Mouse (Mus musculus): ENCODE results near the gene Parp14. TPM values are rescaled to one million over a fixed set of nuclear protein-coding genes. Genes with fewer than 3 reads are reported as not detected.
"Not testable (repeated sequence)": the region's sequence is repeated elsewhere in the genome, so short reads cannot be mapped to it uniquely, and the experiment has no call there.

Gene Parp14
- polyA plus RNA-seq, 1 experiment from 2014 or later: 2.5 TPM

GRCm38 (mm10) chr16:35905355-35905754 is 34.0 kb upstream of the Parp14 start:
- WGBS: 89% methylated on average over 3 of the region's 3 CpGs
- Histone ChIP-seq H3K27ac (ENCODE audit: low read length) (no peak overlapping the region), H3K27me3 (ENCODE audit: control insufficient read depth, insufficient read depth, low read length) (no peaks in the 10 kb centered on the region), H3K9ac (ENCODE audit: low read length) (no peak overlapping the region), H3K36me3 (ENCODE audit: control insufficient read depth, insufficient read depth) (no peaks in the 10 kb centered on the region), H3K4me1 (ENCODE audit: control insufficient read depth, insufficient read depth, low read length) (0 out of 2 replicates have a peak, but pooled peaks cover 4% of the 10 kb centered on the region), H3K4me2 (ENCODE audit: low read depth, low read length) (no peak overlapping the region), H3K4me3 (ENCODE audit: low read length) (no peak overlapping the region), H3K9me3 (replicated peaks; ENCODE audit: control insufficient read depth, low read length) (peaks cover 8% of the 10 kb centered on the region; the same call in 1 of the 2 replicates)
- peak; percentile 32; the same call in 1 of the 2 replicates for ATAC-seq (replicated peaks; ENCODE audit: extremely low read depth, insufficient read depth, low FRiP score)

DNA sequence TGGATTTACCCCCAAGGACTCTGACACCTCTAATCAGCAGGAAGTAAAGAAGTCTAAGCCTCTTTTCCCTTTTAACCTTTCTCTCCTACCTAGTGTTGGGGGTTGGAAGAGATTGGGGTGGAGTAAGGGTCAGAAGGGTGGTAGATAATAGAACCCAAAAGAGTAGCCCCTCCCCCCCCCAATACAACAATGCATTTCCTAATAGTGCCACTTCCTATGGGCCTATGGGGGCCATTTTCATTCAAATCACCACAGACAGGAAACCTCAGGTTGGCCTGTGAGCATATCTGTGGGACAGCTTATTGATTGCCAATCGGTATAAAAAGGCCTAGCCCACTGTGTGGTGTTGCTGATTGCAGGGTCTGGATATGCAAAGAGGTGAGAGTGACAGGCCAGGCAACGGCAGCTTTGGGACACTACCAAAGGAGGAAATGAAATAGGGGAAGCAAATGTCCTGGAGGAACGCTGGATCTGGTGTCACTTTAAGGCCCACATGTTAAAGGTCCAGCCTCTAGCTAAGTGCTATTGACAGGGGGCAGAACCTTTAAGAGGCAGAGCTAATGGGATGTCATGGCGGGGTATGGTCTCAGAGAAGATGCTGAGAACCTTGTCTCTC is 32.9 kb upstream of the Parp14 start:
- H3K9me3 ChIP-seq (replicated peaks; ENCODE audit: control insufficient read depth, low read length): 0 out of 2 replicates have a peak, but pooled peaks cover 4% of the 10 kb centered on the region
- WGBS: 72% methylated on average over 4 of the region's 4 CpGs
- no peak overlapping the region for H3K9ac ChIP-seq (ENCODE audit: low read length)
- no peak overlapping the region for H3K4me3 ChIP-seq (ENCODE audit: low read length)
- no peaks in the 10 kb centered on the region for H3K27me3 ChIP-seq (ENCODE audit: control insufficient read depth, insufficient read depth, low read length)
- no peak overlapping the region for H3K27ac ChIP-seq (ENCODE audit: low read length)
- H3K4me2 ChIP-seq (ENCODE audit: low read depth, low read length): no peak overlapping the region
- 0 out of 2 replicates have a peak, but pooled peaks cover 4% of the 10 kb centered on the region for H3K4me1 ChIP-seq (ENCODE audit: control insufficient read depth, insufficient read depth, low read length)
- H3K36me3 ChIP-seq (ENCODE audit: control insufficient read depth, insufficient read depth): no peaks in the 10 kb centered on the region
- no peak for ATAC-seq (replicated peaks; ENCODE audit: extremely low read depth, insufficient read depth, low FRiP score)

DNA sequence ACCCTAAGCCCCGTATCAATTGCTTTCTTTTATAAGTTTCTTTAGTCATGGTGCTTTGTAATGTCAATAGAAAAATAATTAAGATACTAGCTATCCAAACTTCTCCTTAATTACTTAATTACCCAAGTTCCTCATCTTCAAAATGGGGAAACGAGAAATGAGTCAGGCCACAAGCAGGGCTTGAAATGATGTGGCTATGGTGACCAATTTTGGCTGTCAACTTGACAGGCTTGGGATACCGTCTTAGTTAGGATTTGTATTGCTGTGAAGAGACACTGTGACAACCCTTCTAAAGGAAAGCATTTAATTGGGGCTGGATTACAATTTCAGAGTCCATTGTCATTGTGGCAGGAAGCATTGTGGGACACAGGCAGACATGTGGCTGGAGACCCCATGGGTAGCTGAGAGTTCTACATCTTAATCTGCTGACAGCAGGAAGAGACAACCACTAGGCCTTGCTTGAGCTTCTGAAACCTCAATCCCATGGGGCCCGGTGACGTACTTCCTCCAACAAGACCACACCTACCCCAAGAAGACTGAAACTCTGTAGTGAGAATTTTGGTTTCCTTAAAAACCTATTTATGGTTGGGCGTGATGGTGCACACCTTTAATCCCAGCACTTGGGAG is 31.8 kb upstream of the Parp14 start:
- H3K4me1 ChIP-seq (ENCODE audit: control insufficient read depth, insufficient read depth, low read length): 0 out of 2 replicates have a peak, but pooled peaks cover 4% of the 10 kb centered on the region

DNA sequence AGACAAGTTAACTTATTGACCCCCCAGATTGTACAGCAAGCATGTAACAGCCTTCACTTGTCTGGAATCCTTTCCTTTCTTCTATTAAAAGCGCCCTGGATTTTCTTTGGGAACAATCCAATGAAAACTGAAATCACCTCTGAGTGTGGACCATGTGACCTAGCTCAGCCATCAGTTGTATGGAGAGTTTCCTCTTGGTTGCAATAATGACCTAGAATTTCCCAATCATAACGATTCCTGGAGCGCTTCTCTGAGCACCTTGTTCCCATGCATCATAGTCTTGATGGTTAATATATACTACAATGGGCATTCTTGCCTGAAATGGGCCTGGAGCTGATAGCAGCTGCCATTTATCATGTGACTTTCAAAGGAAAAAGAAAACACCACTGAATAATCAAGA is 29.2 kb upstream of the Parp14 start:
- no peak overlapping the region for H3K27ac ChIP-seq (ENCODE audit: low read length)
- 0 out of 2 replicates have a peak, but pooled peaks cover 4% of the 10 kb centered on the region for H3K9me3 ChIP-seq (replicated peaks; ENCODE audit: control insufficient read depth, low read length)
- no peaks in the 10 kb centered on the region for H3K27me3 ChIP-seq (ENCODE audit: control insufficient read depth, insufficient read depth, low read length)
- H3K4me1 ChIP-seq (ENCODE audit: control insufficient read depth, insufficient read depth, low read length): no peaks in the 10 kb centered on the region
- no peak overlapping the region for H3K4me3 ChIP-seq (ENCODE audit: low read length)
- H3K4me2 ChIP-seq (ENCODE audit: low read depth, low read length): no peak overlapping the region
- H3K36me3 ChIP-seq (ENCODE audit: control insufficient read depth, insufficient read depth): no peaks in the 10 kb centered on the region
- WGBS: 81% methylated on average over 3 of the region's 3 CpGs
- no peak overlapping the region for H3K9ac ChIP-seq (ENCODE audit: low read length)
- ATAC-seq (replicated peaks; ENCODE audit: extremely low read depth, insufficient read depth, low FRiP score): no peak

More for the DNA sequence above, 31.8 kb upstream of the Parp14 start:
- Histone ChIP-seq H3K4me3 (ENCODE audit: low read length) (no peak overlapping the region), H3K9me3 (replicated peaks; ENCODE audit: control insufficient read depth, low read length) (0 out of 2 replicates have a peak, but pooled peaks cover 4% of the 10 kb centered on the region), H3K27me3 (ENCODE audit: control insufficient read depth, insufficient read depth, low read length) (no peaks in the 10 kb centered on the region), H3K9ac (ENCODE audit: low read length) (no peak overlapping the region), H3K27ac (ENCODE audit: low read length) (no peak overlapping the region), H3K36me3 (ENCODE audit: control insufficient read depth, insufficient read depth) (no peaks in the 10 kb centered on the region), H3K4me2 (ENCODE audit: low read depth, low read length) (no peak overlapping the region)
- WGBS: 89% methylated on average over 6 of the region's 6 CpGs
- ATAC-seq (replicated peaks; ENCODE audit: extremely low read depth, insufficient read depth, low FRiP score): no peak

DNA sequence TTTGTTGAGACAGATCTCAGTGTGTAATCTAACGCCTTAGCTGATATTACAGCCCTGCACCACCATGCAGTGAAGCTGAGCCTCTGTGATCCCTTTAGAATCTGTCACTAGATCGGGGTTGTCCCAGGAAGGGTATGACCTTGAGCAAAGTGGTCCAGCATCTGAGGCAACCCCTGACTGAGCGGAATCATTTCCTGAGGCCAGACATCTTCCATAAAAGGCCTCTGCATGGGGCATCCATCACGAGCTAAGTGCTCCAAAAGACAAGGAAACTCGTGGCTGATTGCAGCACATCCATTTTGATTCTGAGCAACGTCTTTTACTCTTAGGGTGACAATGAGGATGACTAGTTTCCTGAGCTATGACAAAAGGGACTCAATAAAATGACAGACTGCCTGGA is 23.7 kb upstream of the Parp14 start:
- ATAC-seq (replicated peaks; ENCODE audit: extremely low read depth, insufficient read depth, low FRiP score): no peak
- H3K9ac ChIP-seq (ENCODE audit: low read length): no peak overlapping the region

GRCm38 (mm10) chr16:35891603-35892002 is 20.3 kb upstream of the Parp14 start:
- 41% methylated on average over 5 of the region's 5 CpGs for whole genome bisulfite sequencing
- not testable (repeated sequence) for H3K9me3 ChIP-seq (replicated peaks; ENCODE audit: control insufficient read depth, low read length); H3K4me1 ChIP-seq (ENCODE audit: control insufficient read depth, insufficient read depth, low read length); H3K4me2 ChIP-seq (ENCODE audit: low read depth, low read length); H3K27me3 ChIP-seq (ENCODE audit: control insufficient read depth, insufficient read depth, low read length); H3K36me3 ChIP-seq (ENCODE audit: control insufficient read depth, insufficient read depth); H3K9ac ChIP-seq (ENCODE audit: low read length); ATAC-seq (replicated peaks; ENCODE audit: extremely low read depth, insufficient read depth, low FRiP score); H3K27ac ChIP-seq (ENCODE audit: low read length); H3K4me3 ChIP-seq (ENCODE audit: low read length)

More for the DNA sequence above, 23.7 kb upstream of the Parp14 start:
- Histone ChIP-seq H3K4me1 (ENCODE audit: control insufficient read depth, insufficient read depth, low read length) (no peaks in the 10 kb centered on the region), H3K27ac (ENCODE audit: low read length) (no peak overlapping the region), H3K4me3 (ENCODE audit: low read length) (no peak overlapping the region), H3K27me3 (ENCODE audit: control insufficient read depth, insufficient read depth, low read length) (no peaks in the 10 kb centered on the region), H3K4me2 (ENCODE audit: low read depth, low read length) (no peak overlapping the region), H3K36me3 (ENCODE audit: control insufficient read depth, insufficient read depth) (no peaks in the 10 kb centered on the region), H3K9me3 (replicated peaks; ENCODE audit: control insufficient read depth, low read length) (no peaks in the 10 kb centered on the region)
- 57% methylated on average over 6 of the region's 6 CpGs for WGBS

DNA sequence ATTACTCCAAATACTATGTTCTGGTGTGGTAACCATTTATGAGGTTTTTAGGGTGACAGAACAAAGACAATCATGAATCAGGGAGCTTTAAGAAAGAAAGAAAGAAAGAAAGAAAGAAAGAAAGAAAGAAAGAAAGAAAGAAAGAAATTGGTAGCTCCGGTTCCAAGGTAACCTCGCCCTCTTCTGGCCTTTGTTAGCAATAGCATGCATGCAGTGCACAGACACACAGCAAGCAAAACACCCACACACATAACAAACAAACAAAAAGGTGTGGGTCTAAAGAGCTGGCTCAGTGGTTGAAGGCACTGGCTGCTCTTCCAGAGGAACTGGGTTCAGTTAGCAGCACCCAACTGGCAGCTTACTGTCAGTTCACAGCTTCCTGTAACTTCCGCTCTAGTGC is 19.3 kb upstream of the Parp14 start:
- WGBS: 72% methylated on average over 3 of the region's 3 CpGs
- Histone ChIP-seq H3K9ac (ENCODE audit: low read length) (no peak overlapping the region), H3K9me3 (replicated peaks; ENCODE audit: control insufficient read depth, low read length) (0 out of 2 replicates have a peak, but pooled peaks cover 2% of the 10 kb centered on the region), H3K27ac (ENCODE audit: low read length) (no peak overlapping the region), H3K36me3 (ENCODE audit: control insufficient read depth, insufficient read depth) (no peaks in the 10 kb centered on the region), H3K4me1 (ENCODE audit: control insufficient read depth, insufficient read depth, low read length) (no peaks in the 10 kb centered on the region), H3K4me3 (ENCODE audit: low read length) (no peak overlapping the region), H3K4me2 (ENCODE audit: low read depth, low read length) (no peak overlapping the region), H3K27me3 (ENCODE audit: control insufficient read depth, insufficient read depth, low read length) (no peaks in the 10 kb centered on the region)
- no peak for ATAC-seq (replicated peaks; ENCODE audit: extremely low read depth, insufficient read depth, low FRiP score)

GRCm38 (mm10) chr16:35888910-35889309 is 17.6 kb upstream of the Parp14 start:
- Histone ChIP-seq H3K4me1 (ENCODE audit: control insufficient read depth, insufficient read depth, low read length) (no peaks in the 10 kb centered on the region), H3K9ac (ENCODE audit: low read length) (no peak overlapping the region), H3K9me3 (replicated peaks; ENCODE audit: control insufficient read depth, low read length) (0 out of 2 replicates have a peak, but pooled peaks cover 2% of the 10 kb centered on the region), H3K36me3 (ENCODE audit: control insufficient read depth, insufficient read depth) (no peaks in the 10 kb centered on the region), H3K27ac (ENCODE audit: low read length) (no peak overlapping the region), H3K4me3 (ENCODE audit: low read length) (no peak overlapping the region), H3K27me3 (ENCODE audit: control insufficient read depth, insufficient read depth, low read length) (no peaks in the 10 kb centered on the region), H3K4me2 (ENCODE audit: low read depth, low read length) (no peak overlapping the region)
- WGBS: 83% methylated on average over 5 of the region's 5 CpGs
- ATAC-seq (replicated peaks; ENCODE audit: extremely low read depth, insufficient read depth, low FRiP score): no peak

DNA sequence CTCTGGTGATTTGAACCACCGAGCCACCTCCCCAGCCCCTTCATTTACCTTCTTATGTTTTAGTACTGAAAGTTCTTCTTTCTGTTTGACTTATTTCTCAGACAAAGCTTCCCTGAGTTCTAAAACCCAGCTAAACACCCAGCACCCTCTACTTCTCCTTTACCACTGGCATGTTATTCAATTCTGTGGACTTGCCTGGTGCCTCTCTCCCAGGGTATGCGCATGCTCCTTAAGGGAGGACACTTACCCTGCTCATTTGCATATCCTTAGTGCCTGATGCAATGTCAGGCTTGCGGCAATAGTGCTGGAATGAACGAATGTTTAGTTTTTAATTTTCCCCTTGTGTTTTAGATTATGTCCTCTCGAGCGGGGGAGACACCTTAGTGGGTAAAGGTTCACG is 16.8 kb upstream of the Parp14 start:
- 77% methylated on average over 7 of the region's 7 CpGs for WGBS
- ATAC-seq (replicated peaks; ENCODE audit: extremely low read depth, insufficient read depth, low FRiP score): no peak
- H3K36me3 ChIP-seq (ENCODE audit: control insufficient read depth, insufficient read depth): no peaks in the 10 kb centered on the region

More for the DNA sequence above, 16.8 kb upstream of the Parp14 start:
- Histone ChIP-seq H3K4me1 (ENCODE audit: control insufficient read depth, insufficient read depth, low read length) (no peaks in the 10 kb centered on the region), H3K4me2 (ENCODE audit: low read depth, low read length) (no peak overlapping the region), H3K4me3 (ENCODE audit: low read length) (no peak overlapping the region), H3K27me3 (ENCODE audit: control insufficient read depth, insufficient read depth, low read length) (no peaks in the 10 kb centered on the region), H3K9me3 (replicated peaks; ENCODE audit: control insufficient read depth, low read length) (0 out of 2 replicates have a peak, but pooled peaks cover 2% of the 10 kb centered on the region), H3K27ac (ENCODE audit: low read length) (no peak overlapping the region), H3K9ac (ENCODE audit: low read length) (no peak overlapping the region)

Data from heart, embryonic 16.5 days (tissue).